Mouse (Mus musculus): ENCODE data around the gene Gm14409. TPM values are rescaled to one million over a fixed set of nuclear protein-coding genes. Genes with fewer than 3 reads are reported as not detected.
"Not testable (repeated sequence)": the region's sequence is repeated elsewhere in the genome, so short reads cannot be mapped to it uniquely, and the experiment has no call there.

Gm14409 gene
- total RNA-seq (2014; fragmentation: Nextera tagmentation) = 3.2 and 4.4 TPM in 2 replicates
- 1.3 and 1.7 TPM in 2 replicates for total RNA-seq (2017)
- polyA plus RNA-seq (2012) = 0.06 TPM in 1 of 2 replicates, not detected in the other

- not testable (repeated sequence) for H3K4me3 ChIP-seq (ENCODE audit: low read depth, low read length); H3K27me3 ChIP-seq (ENCODE audit: insufficient read depth, low read length); ATAC-seq (ENCODE audit: extremely low read depth, insufficient number of reproducible peaks, low FRiP score, poor library complexity, severe bottlenecking); H3K4me1 ChIP-seq (ENCODE audit: insufficient read depth, low read depth, low read length); DNase-seq (ENCODE audit: low spot score); H3K36me3 ChIP-seq (replicated peaks); H3K9me3 ChIP-seq (replicated peaks)
Observed at GRCm38 (mm10) chr2:177266936-177267335, at the start of gene Gm14409. Gene Gm14409 (minus strand): TSS chr2:177267036.

- not testable (repeated sequence) for ATAC-seq (ENCODE audit: extremely low read depth, insufficient number of reproducible peaks, low FRiP score, poor library complexity, severe bottlenecking)
Observed at GRCm38 (mm10) chr2:177309627-177310026, 42.8 kb upstream of the Gm14409 start.

DNA sequence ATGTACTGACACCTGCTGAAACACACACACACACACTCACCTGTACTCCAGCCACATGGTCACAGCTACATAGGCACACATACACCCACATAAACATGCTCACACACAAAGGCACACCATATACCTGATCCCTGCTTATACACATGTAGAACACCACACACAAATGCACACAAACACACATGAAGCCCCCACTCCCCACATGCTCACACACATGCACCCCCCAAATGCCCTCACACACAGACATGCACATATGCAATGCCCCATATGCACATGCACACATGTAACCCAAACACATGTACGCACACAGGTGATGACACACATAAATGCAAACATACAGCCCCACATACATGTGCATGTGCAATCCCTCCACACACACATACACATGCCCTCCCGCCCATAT, 38.1 kb upstream of the Gm14409 start:
- not testable (repeated sequence) for H3K27me3 ChIP-seq (ENCODE audit: insufficient read depth, low read length); H3K4me1 ChIP-seq (ENCODE audit: insufficient read depth, low read depth, low read length); DNase-seq (ENCODE audit: low spot score); H3K4me3 ChIP-seq (ENCODE audit: low read depth, low read length); H3K9me3 ChIP-seq (replicated peaks); H3K36me3 ChIP-seq (replicated peaks); ATAC-seq (ENCODE audit: extremely low read depth, insufficient number of reproducible peaks, low FRiP score, poor library complexity, severe bottlenecking)

More at GRCm38 (mm10) chr2:177309627-177310026, 42.8 kb upstream of the Gm14409 start:
- not testable (repeated sequence) for H3K4me3 ChIP-seq (ENCODE audit: low read depth, low read length); H3K4me1 ChIP-seq (ENCODE audit: insufficient read depth, low read depth, low read length); DNase-seq (ENCODE audit: low spot score); H3K9me3 ChIP-seq (replicated peaks); H3K36me3 ChIP-seq (replicated peaks); H3K27me3 ChIP-seq (ENCODE audit: insufficient read depth, low read length)

- not testable (repeated sequence) for H3K9me3 ChIP-seq (replicated peaks); ATAC-seq (ENCODE audit: extremely low read depth, insufficient number of reproducible peaks, low FRiP score, poor library complexity, severe bottlenecking); DNase-seq (ENCODE audit: low spot score); H3K36me3 ChIP-seq (replicated peaks); H3K4me1 ChIP-seq (ENCODE audit: insufficient read depth, low read depth, low read length); H3K4me3 ChIP-seq (ENCODE audit: low read depth, low read length); H3K27me3 ChIP-seq (ENCODE audit: insufficient read depth, low read length)
Observed at GRCm38 (mm10) chr2:177283701-177284100, 16.9 kb upstream of the Gm14409 start.

DNA sequence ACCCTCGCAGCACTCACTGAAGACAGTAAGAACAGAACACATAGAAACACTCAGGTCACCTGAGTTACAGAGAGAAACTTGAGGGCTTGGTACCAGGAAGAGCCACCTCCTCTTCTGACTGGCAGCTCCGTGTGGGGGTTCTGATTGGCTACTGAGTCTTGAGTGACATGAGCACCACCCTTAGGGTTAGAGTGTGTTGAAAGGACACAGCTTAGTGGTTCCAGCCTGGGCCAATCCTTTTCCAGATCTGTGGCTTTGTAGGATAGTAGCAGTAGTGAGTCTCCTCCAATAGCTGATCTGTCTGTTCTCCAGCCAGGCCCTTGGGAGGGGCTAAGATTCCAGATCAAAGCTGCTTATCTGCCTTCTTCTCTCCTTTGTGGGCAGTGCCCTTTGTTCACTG, 10.9 kb upstream of the Gm14409 start:
- H3K36me3 ChIP-seq (replicated peaks); DNase-seq (ENCODE audit: low spot score); H3K4me3 ChIP-seq (ENCODE audit: low read depth, low read length); H3K4me1 ChIP-seq (ENCODE audit: insufficient read depth, low read depth, low read length); H3K27me3 ChIP-seq (ENCODE audit: insufficient read depth, low read length); H3K9me3 ChIP-seq (replicated peaks): not testable (repeated sequence)
- peak; percentile 76 for ATAC-seq (ENCODE audit: extremely low read depth, insufficient number of reproducible peaks, low FRiP score, poor library complexity, severe bottlenecking)

GRCm38 (mm10) chr2:177272237-177272636, 5.4 kb upstream of the Gm14409 start:
- H3K27me3 ChIP-seq (ENCODE audit: insufficient read depth, low read length); H3K36me3 ChIP-seq (replicated peaks); H3K9me3 ChIP-seq (replicated peaks); H3K4me1 ChIP-seq (ENCODE audit: insufficient read depth, low read depth, low read length); DNase-seq (ENCODE audit: low spot score); H3K4me3 ChIP-seq (ENCODE audit: low read depth, low read length); ATAC-seq (ENCODE audit: extremely low read depth, insufficient number of reproducible peaks, low FRiP score, poor library complexity, severe bottlenecking): not testable (repeated sequence)

DNA sequence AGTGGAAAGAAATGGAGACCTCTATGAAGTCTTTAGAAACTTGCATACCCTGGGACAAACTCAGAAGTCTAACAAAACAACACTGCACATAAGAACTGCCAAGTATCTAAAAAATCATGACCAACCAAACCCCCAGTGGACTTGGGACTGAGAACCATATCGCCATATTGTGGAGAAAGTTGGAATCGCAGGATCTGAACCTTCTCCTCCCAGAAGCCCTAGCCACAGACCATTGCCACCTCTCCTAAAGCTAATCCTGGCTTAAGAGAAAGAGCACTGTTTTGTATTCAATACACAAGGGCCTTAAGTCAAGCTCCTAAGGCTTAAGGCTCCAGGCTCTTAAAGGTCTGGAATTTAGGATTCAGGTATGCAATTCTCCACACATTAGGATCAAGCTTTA, 19.4 kb downstream of the Gm14409 start:
- H3K36me3 ChIP-seq (replicated peaks); H3K27me3 ChIP-seq (ENCODE audit: insufficient read depth, low read length); H3K9me3 ChIP-seq (replicated peaks); H3K4me3 ChIP-seq (ENCODE audit: low read depth, low read length); H3K4me1 ChIP-seq (ENCODE audit: insufficient read depth, low read depth, low read length); ATAC-seq (ENCODE audit: extremely low read depth, insufficient number of reproducible peaks, low FRiP score, poor library complexity, severe bottlenecking); DNase-seq (ENCODE audit: low spot score): not testable (repeated sequence)

GRCm38 (mm10) chr2:177230461-177230860, 36.4 kb downstream of the Gm14409 start:
- ATAC-seq (ENCODE audit: extremely low read depth, insufficient number of reproducible peaks, low FRiP score, poor library complexity, severe bottlenecking); H3K27me3 ChIP-seq (ENCODE audit: insufficient read depth, low read length); DNase-seq (ENCODE audit: low spot score): not testable (repeated sequence)

More at GRCm38 (mm10) chr2:177230461-177230860, 36.4 kb downstream of the Gm14409 start:
- not testable (repeated sequence) for H3K9me3 ChIP-seq (replicated peaks); H3K4me3 ChIP-seq (ENCODE audit: low read depth, low read length); H3K4me1 ChIP-seq (ENCODE audit: insufficient read depth, low read depth, low read length); H3K36me3 ChIP-seq (replicated peaks)

Other genes starting within 250 kb of the Gm14409 start
- 12.5 and 12.9 TPM in 2 replicates for gene Gm14401, start 192.7 kb downstream of the Gm14409 start, total RNA-seq (2014; fragmentation: Nextera tagmentation)
- 6.9 and 10.2 TPM in 2 replicates for gene Gm14401, start 192.7 kb downstream of the Gm14409 start, total RNA-seq (2017)
- 0.05 and 0.07 TPM in 2 replicates for gene Gm14401, start 192.7 kb downstream of the Gm14409 start, polyA plus RNA-seq (2012)
- 26.7 and 45.6 TPM in 2 replicates for gene Gm14410, start 60.6 kb downstream of the Gm14409 start, total RNA-seq (2014; fragmentation: Nextera tagmentation)
- gene Gm14410, start 60.6 kb downstream of the Gm14409 start, total RNA-seq (2017) = 18.9 and 25.6 TPM in 2 replicates
- 3.4 and 7.1 TPM in 2 replicates for gene Gm14410, start 60.6 kb downstream of the Gm14409 start, polyA plus RNA-seq (2012)
- 32.1 and 37.0 TPM in 2 replicates for gene Gm14412, start 57.3 kb upstream of the Gm14409 start, total RNA-seq (2014; fragmentation: Nextera tagmentation)
- 6.5 and 11.4 TPM in 2 replicates for gene Gm14412, start 57.3 kb upstream of the Gm14409 start, total RNA-seq (2017)
- 0.24 and 0.46 TPM in 2 replicates for gene Gm14412, start 57.3 kb upstream of the Gm14409 start, polyA plus RNA-seq (2012)
- gene Gm14418, start 131.3 kb upstream of the Gm14409 start, total RNA-seq (2014; fragmentation: Nextera tagmentation) = not detected in 2 replicates
- 0.11 TPM in 1 of 2 replicates, not detected in the other for gene Gm14418, start 131.3 kb upstream of the Gm14409 start, total RNA-seq (2017)
- gene Gm14418, start 131.3 kb upstream of the Gm14409 start, polyA plus RNA-seq (2012) = not detected in 2 replicates
- gene Zfp970, start 197.7 kb upstream of the Gm14409 start, total RNA-seq (2014; fragmentation: Nextera tagmentation) = 11.8 and 15.0 TPM in 2 replicates
- gene Zfp970, start 197.7 kb upstream of the Gm14409 start, total RNA-seq (2017) = 9.9 and 13.9 TPM in 2 replicates
- 0.37 and 0.73 TPM in 2 replicates for gene Zfp970, start 197.7 kb upstream of the Gm14409 start, polyA plus RNA-seq (2012)
- gene Gm14403, start 231.2 kb upstream of the Gm14409 start, total RNA-seq (2014; fragmentation: Nextera tagmentation) = not detected in 2 replicates
- 0.60 TPM in 1 of 2 replicates, not detected in the other for gene Gm14403, start 231.2 kb upstream of the Gm14409 start, total RNA-seq (2017)
- gene Gm14403, start 231.2 kb upstream of the Gm14409 start, polyA plus RNA-seq (2012) = not detected in 2 replicates